Mouse (Mus musculus) forebrain, postnatal 0 days (tissue): ENCODE data around the gene Adamts14. TPM values are rescaled to one million over a fixed set of nuclear protein-coding genes. Genes with fewer than 3 reads are reported as not detected.
A peak's percentile ranks its signal among the peaks of the same experiment; 100 is the strongest.

ENCODE experiments used
- ATAC-seq: fragments of 200-750 bp; cut with Nextera tagmentation; 2 replicates; pipeline ENCODE4 v1.8.0; 2017; ENCODE audit warnings: mild to moderate bottlenecking, moderate library complexity
- DNase-seq: peaks from one replicate; pipeline ENCODE4 v3.0.0-alpha.2; 2015
- H3K27ac ChIP-seq: fragments of 300-500 bp; sonication (generic); 2 replicates; pipeline ENCODE4 v1.5.1; 2014; ENCODE audit warnings: low read depth, mild to moderate bottlenecking, antibody characterized with exemption, low read length, moderate library complexity, mixed read lengths
- H3K27me3 ChIP-seq: fragments of 300-500 bp; sonication (generic); 2 replicates; pipeline ENCODE4 v1.6.1; 2014; ENCODE audit warnings: mild to moderate bottlenecking, low read length, mixed read lengths; ENCODE audit not compliant: insufficient read depth
- H3K36me3 ChIP-seq: fragments of 300-500 bp; sonication (generic); 2 replicates; pipeline ENCODE4 v1.6.1; 2014; ENCODE audit warnings: mild to moderate bottlenecking, moderate library complexity; ENCODE audit not compliant: insufficient read depth
- H3K4me1 ChIP-seq: fragments of 300-500 bp; sonication (generic); 2 replicates; pipeline ENCODE4 v1.6.1; 2014; ENCODE audit warnings: antibody characterized with exemption; ENCODE audit not compliant: insufficient read depth
- H3K4me2 ChIP-seq: fragments of 300-500 bp; sonication (generic); 2 replicates; pipeline ENCODE4 v1.6.1; 2014; ENCODE audit warnings: low read depth, mild to moderate bottlenecking, moderate library complexity
- H3K4me3 ChIP-seq: fragments of 300-500 bp; sonication (generic); 2 replicates; pipeline ENCODE4 v1.5.1; 2014; ENCODE audit warnings: low read depth, low read length, mixed read lengths
- H3K9ac ChIP-seq: fragments of 300-500 bp; sonication (generic); 2 replicates; pipeline ENCODE4 v1.6.1; 2014; ENCODE audit warnings: mild to moderate bottlenecking
- H3K9me3 ChIP-seq: fragments of 300-500 bp; sonication (generic); 2 replicates; pipeline ENCODE4 v1.6.1; 2016; ENCODE audit warnings: low read length
- CTCF ChIP-seq: sonication (generic); IDR thresholded peaks from 2 replicates; pipeline ENCODE4 v1.5.1; 2016; ENCODE audit warnings: antibody characterized with exemption, control low read depth, low read depth
- WGBS: fragments of 180-500 bp; shearing (Covaris S2); extraction: QIAGEN DNeasy Blood & Tissue Kit; methylation state at CpG from one replicate; pipeline ENCODE4 v1.1.7; 2014; 5-methylcytosine and 5-hydroxymethylcytosine counted together
- polyA plus RNA-seq: library from polyadenylated mRNA; unstranded; fragments of >200 nt; fragmentation: Nextera tagmentation; extraction: Ambion mirVana; gene quantifications from 2 replicates; pipeline ENCODE4 v1.2.1, GENCODE M21; 2015
- total RNA-seq: library from RNA; depleted of rRNA; stranded (reverse); fragments of >200 nt; gene quantifications from 2 replicates; pipeline ENCODE4 v1.2.3, GENCODE M21; 2014

The Adamts14 gene
- total and polyA plus RNA-seq, 2 experiments from 2014 or later, result 0.22 to 1.0 TPM

GRCm38 (mm10) chr10:61179927-61180326 lies 93.3 kb downstream of the Adamts14 start:
- Histone ChIP-seq H3K9ac (no peak overlapping the region), H3K4me1 (no peaks in the 10 kb centered on the region), H3K27me3 (no peaks in the 10 kb centered on the region), H3K4me3 (no peak overlapping the region), H3K9me3 (no peaks in the 10 kb centered on the region), H3K4me2 (no peak overlapping the region), H3K27ac (no peak overlapping the region), H3K36me3 (no peaks in the 10 kb centered on the region)
- TF ChIP-seq CTCF, result no peak
- DNase-seq (no peak), ATAC-seq (no peak)
- WGBS, result 70% methylated on average over 6 of the region's 6 CpGs

GRCm38 (mm10) chr10:61178687-61179086 lies 94.6 kb downstream of the Adamts14 start:
- no peaks in the 10 kb centered on the region for H3K4me1 ChIP-seq
- H3K36me3 ChIP-seq, result no peaks in the 10 kb centered on the region
- no peak for TF ChIP-seq CTCF
- no peak overlapping the region for H3K4me2 ChIP-seq
- H3K4me3 ChIP-seq, result no peak overlapping the region
- WGBS, result 87% methylated on average over 8 of the region's 8 CpGs
- ATAC-seq (no peak), DNase-seq (no peak)
- no peaks in the 10 kb centered on the region for H3K27me3 ChIP-seq
- H3K9me3 ChIP-seq, result no peaks in the 10 kb centered on the region
- no peak overlapping the region for H3K27ac ChIP-seq
- no peak overlapping the region for H3K9ac ChIP-seq

GRCm38 (mm10) chr10:61177751-61178150 lies 95.5 kb downstream of the Adamts14 start:
- Histone ChIP-seq H3K4me2 (no peak overlapping the region), H3K4me3 (no peak overlapping the region), H3K27ac (no peak overlapping the region), H3K27me3 (no peaks in the 10 kb centered on the region), H3K4me1 (no peaks in the 10 kb centered on the region), H3K9me3 (no peaks in the 10 kb centered on the region), H3K36me3 (no peaks in the 10 kb centered on the region), H3K9ac (no peak overlapping the region)
- DNase-seq (no peak), ATAC-seq (no peak)
- 91% methylated on average over 4 of the region's 4 CpGs for WGBS
- no peak for TF ChIP-seq CTCF

- no peak overlapping the region for H3K4me3 ChIP-seq
- H3K36me3 ChIP-seq, result no peaks in the 10 kb centered on the region
- H3K9me3 ChIP-seq, result no peaks in the 10 kb centered on the region
- no peaks in the 10 kb centered on the region for H3K27me3 ChIP-seq
- no peaks in the 10 kb centered on the region for H3K4me1 ChIP-seq
- no peak for DNase-seq
- H3K27ac ChIP-seq, result no peak overlapping the region
- H3K4me2 ChIP-seq, result peak overlapping the region; percentile 8; the same call in 1 of the 2 replicates
- no peak for ATAC-seq
- WGBS, result 49% methylated on average over 7 of the region's 7 CpGs
- TF ChIP-seq CTCF, result no peak
- no peak overlapping the region for H3K9ac ChIP-seq
Measured at GRCm38 (mm10) chr10:61176221-61176790, 96.9 kb downstream of the Adamts14 start.

- DNase-seq (peak; percentile 39), ATAC-seq (peak; percentile 64)
- no peaks in the 10 kb centered on the region for H3K27me3 ChIP-seq
- no peaks in the 10 kb centered on the region for H3K9me3 ChIP-seq
- no peaks in the 10 kb centered on the region for H3K36me3 ChIP-seq
- peak overlapping the region; percentile 8; the same call in 1 of the 2 replicates for H3K4me2 ChIP-seq
- no peak overlapping the region for H3K9ac ChIP-seq
- WGBS, result 16% methylated on average over 24 of the region's 24 CpGs
- no peak overlapping the region for H3K27ac ChIP-seq
- H3K4me3 ChIP-seq, result no peak overlapping the region
- TF ChIP-seq CTCF, result peak; percentile 49
- H3K4me1 ChIP-seq, result no peaks in the 10 kb centered on the region
Measured at GRCm38 (mm10) chr10:61175442-61176204, 97.6 kb downstream of the Adamts14 start.

- Histone ChIP-seq H3K4me2 (no peak overlapping the region), H3K27me3 (no peaks in the 10 kb centered on the region), H3K9ac (no peak overlapping the region), H3K27ac (no peak overlapping the region), H3K4me1 (no peaks in the 10 kb centered on the region), H3K9me3 (no peaks in the 10 kb centered on the region), H3K4me3 (no peak overlapping the region), H3K36me3 (no peaks in the 10 kb centered on the region)
- ATAC-seq, result no peak
- TF ChIP-seq CTCF, result no peak
- 53% methylated on average over 13 of the region's 13 CpGs for WGBS
- no peak for DNase-seq
Measured at GRCm38 (mm10) chr10:61174711-61175441, 98.4 kb downstream of the Adamts14 start.

- Histone ChIP-seq H3K27me3 (no peaks in the 10 kb centered on the region), H3K4me2 (no peak overlapping the region), H3K4me1 (no peaks in the 10 kb centered on the region), H3K4me3 (no peak overlapping the region), H3K9me3 (no peaks in the 10 kb centered on the region), H3K9ac (no peak overlapping the region), H3K27ac (no peak overlapping the region), H3K36me3 (no peaks in the 10 kb centered on the region)
- ATAC-seq (no peak), DNase-seq (no peak)
- 81% methylated on average over 4 of the region's 4 CpGs for WGBS
- TF ChIP-seq CTCF, result no peak
Measured at GRCm38 (mm10) chr10:61172496-61172895, 100.7 kb downstream of the Adamts14 start.
